In genomic region chrX:107421304-107421703, GRCm38 (mm10) we compare ENCODE assay signal across 21 mouse cellular contexts. TPM values are rescaled to one million over a fixed set of nuclear protein-coding genes. Genes with fewer than 3 reads are reported as not detected.
DNase-seq lines count a peak whose midpoint lies in the region; ATAC-seq lines count a peak whose summit lies in the region.
"Had no signal": no experiment of that assay in that cellular context is flagged by ENCODE, and none has a peak within 500 bp of the region (broad histone marks: within the 10 kb centered on the region; RNA-seq: fewer than 3 reads in every experiment).

No protein-coding gene starts in this region.

- DNase-seq in A20 (ENCODE audit: low read depth, low spot score), result peak; percentile 2
- DNase-seq in CD4-positive, CD25-positive, alpha-beta regulatory T cell, adult 2 months (ENCODE audit: low read depth, low spot score), result peak; percentile 44
- peak; percentile 64 for DNase-seq in naive thymus-derived CD4-positive, alpha-beta T cell, adult 2 months (ENCODE audit: low read depth)
- no peak for DNase-seq in neural tube, embryonic 10.5 days (ENCODE audit: extremely low spot score, low spot score)
- no peak for DNase-seq in kidney, adult 11 months
- DNase-seq in layer of hippocampus, postnatal 10 days (ENCODE audit: low spot score in 2 of 2), result no peak
- DNase-seq: adrenal gland, postnatal 10 days; adrenal gland, postnatal 36 days; cerebellum, adult 18-20 months; cerebellum, adult 9-10 months; cerebellum, postnatal 25 days; forebrain, postnatal 0 days; gastrocnemius, adult 2 months; gastrocnemius, postnatal 14 days; heart, adult 18-20 months; heart, postnatal 14 days; heart, postnatal 4 days had no signal

- ATAC-seq in activated CD4-positive, CD25-positive, alpha-beta regulatory T cell, adult 4 months, result peak; percentile 63
- ATAC-seq: forebrain, embryonic 14.5 days; forebrain, postnatal 0 days; hindbrain, postnatal 0 days; intestine, embryonic 15.5 days had no signal

RNA-seq across cellular contexts. Expression of gene Itm2a, which starts 18.1 kb away (rescaled TPM):
- 10 to 100 TPM; 68.8 to 87.5 TPM for polyA plus RNA-seq in activated CD4-positive, CD25-positive, alpha-beta regulatory T cell, adult 4 months (2017; shearing (Covaris generic))
- total RNA-seq in layer of hippocampus, postnatal 10 days (2021), result 10 to 100 TPM; 54.0 to 60.7 TPM

Comparison
In these comparisons a context has a peak if more than half of its experiments do, and no peak if none do; other contexts are left out.
1. DNase-seq: peak in A20 (single experiment), CD4-positive, CD25-positive, alpha-beta regulatory T cell, adult 2 months (single experiment) and naive thymus-derived CD4-positive, alpha-beta T cell, adult 2 months (single experiment); none in neural tube, embryonic 10.5 days (single experiment), kidney, adult 11 months (single experiment) and layer of hippocampus, postnatal 10 days (0 of 2).